Mouse (Mus musculus) MN1 (cell line): ENCODE data around the gene Grb2.

ENCODE experiments used
- DNase-seq: peaks from one replicate; pipeline ENCODE4 v3.0.0-alpha.2; 2016; ENCODE audit warnings: low spot score

Grb2 gene

GRCm38 (mm10) chr11:115606733-115607132 lies 101.7 kb downstream of the Grb2 start:
- no peak for DNase-seq

- peak; percentile 30 for DNase-seq
These were observed 104.1 kb downstream of the Grb2 start for GRCm38 (mm10) chr11:115604304-115604696.

GRCm38 (mm10) chr11:115603476-115604303 lies 104.7 kb downstream of the Grb2 start, which contains the start of the genes Mrps7 and Gga3:
Gene Mrps7, plus strand, starts transcription at chr11:115603925.
Gene Gga3, minus strand, starts transcription at chr11:115604051.
- peak; percentile 89 for DNase-seq

DNA sequence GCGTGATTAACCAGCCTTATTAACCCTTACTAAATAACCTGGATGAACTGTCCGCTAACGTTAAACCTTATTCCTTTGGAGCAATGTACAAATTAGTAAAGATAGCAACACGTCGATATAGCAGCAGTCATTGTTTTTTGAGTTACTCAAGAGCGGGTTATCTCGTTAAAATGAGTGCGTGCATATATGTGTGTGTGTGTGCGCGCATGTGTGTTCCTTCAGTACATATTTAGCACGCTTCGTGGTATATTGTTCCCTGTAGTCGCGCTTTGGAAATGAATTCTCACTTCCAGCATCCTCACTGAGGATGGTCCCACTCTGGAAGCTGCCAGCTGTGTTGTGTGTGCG lies 105.3 kb downstream of the Grb2 start:
- no peak for DNase-seq

GRCm38 (mm10) chr11:115601174-115601573 lies 107.2 kb downstream of the Grb2 start:
- DNase-seq, result no peak

DNA sequence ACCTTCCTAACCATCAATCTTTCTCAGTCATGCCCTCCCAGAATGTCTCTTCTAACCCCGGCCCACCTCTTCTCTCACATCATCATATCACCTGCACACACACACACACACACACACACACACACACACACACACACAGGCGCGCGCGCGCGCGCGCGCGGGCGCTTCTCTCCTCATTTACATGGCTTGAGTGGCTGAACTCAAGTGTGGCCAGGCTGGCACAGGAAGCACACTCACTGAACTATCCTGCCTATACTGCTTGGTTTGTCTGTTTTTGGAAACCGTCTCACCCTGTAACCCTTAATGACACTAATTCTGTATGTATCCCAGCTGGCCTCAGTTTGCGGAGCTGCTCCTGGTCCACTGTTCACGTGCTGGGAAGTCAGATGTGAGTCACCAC lies 107.7 kb downstream of the Grb2 start:
- no peak for DNase-seq

DNA sequence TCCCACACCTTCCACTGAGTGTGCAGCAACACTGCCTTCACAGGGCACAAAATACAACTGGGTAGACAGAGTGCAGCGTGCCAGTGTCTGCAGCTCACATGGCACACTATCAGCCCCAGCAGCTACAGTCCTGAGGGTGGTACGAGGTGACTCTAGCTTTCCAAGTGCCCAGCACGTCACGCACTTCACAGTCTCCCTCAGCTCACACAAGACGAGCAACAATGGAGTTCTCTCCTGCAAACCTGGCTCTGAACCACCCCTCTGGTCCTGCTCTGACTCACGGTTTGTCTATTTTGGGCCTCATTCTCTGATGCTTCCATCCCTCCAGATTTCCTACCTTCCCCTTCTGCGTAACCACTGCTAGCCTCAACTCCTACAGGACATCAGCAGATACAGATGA lies 108.7 kb downstream of the Grb2 start:
- DNase-seq, result no peak

- no peak for DNase-seq
These were observed 110.1 kb downstream of the Grb2 start for GRCm38 (mm10) chr11:115598309-115598708.

DNA sequence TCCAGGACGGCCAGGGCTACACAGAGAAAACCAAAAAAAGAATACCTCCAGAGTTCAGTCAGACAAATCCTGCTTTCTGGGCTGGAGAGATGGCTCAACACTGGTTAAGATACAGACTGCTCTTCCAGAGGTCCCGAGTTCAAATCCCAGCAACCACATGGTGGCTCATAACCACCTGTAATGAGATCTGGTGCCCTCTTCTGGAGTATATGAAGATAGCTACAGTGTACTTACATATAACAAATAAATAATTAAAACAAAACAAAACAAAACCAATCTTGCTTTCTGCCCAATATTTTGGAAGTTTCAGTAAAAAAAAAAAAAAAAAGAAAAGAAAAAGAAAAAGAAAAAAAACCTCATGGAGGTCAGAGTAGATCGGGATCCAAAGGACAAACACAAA lies 113.2 kb downstream of the Grb2 start:
- DNase-seq, result no peak
